Mouse (Mus musculus) E14TG2a.4 (cell line): Measurements from ENCODE around the gene Rpgrip1.

ENCODE experiments used
- CTCF ChIP-seq: conservative IDR thresholded peaks from 2 replicates; pipeline ENCODE4 v1.5.1; 2014; ENCODE audit warnings: low read length
- NANOG ChIP-seq: IDR thresholded peaks from 2 replicates; pipeline ENCODE4 v1.6.1; 2014; ENCODE audit warnings: borderline replicate concordance, low read length, mixed read lengths

DNA sequence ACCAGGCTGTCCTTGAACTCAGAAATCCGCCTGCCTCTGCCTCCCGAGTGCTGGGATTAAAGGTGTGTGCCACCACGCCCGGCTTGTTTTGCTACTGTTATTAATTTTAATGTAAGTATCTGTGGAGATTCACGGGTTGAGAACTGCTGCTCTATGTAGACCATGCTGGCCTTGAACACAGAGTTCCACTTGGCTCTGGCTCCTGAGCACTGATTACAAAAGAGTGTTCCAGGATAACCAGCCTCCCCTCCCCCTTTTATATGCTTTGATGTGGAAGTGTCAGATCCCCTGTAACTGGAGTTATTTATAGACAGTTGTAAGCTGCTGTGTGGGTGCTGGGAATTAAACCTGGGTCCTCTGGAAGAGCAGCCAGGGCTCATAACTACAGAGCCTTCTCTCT lies 6.7 kb downstream of the Rpgrip1 start:
- TF ChIP-seq CTCF (no peak), NANOG (no peak)
